Mouse (Mus musculus) liver, embryonic 14.5 days (tissue): ENCODE measurements around the gene Srarp. TPM values are rescaled to one million over a fixed set of nuclear protein-coding genes. Genes with fewer than 3 reads are reported as not detected.

Experiments used
- ATAC-seq: fragments of 200-750 bp; cut with Nextera tagmentation; 2 replicates; pipeline ENCODE4 v1.8.0; 2017; ENCODE audit warnings: moderate number of reproducible peaks, mild to moderate bottlenecking, moderate library complexity; ENCODE audit not compliant: insufficient read depth
- DNase-seq, 3 experiments: peaks; one replicate each; pipeline ENCODE4 v3.0.0-alpha.2; 2012 to 2013; ENCODE audit warnings: low read depth in 3 of 3, low spot score in 3 of 3
- H3K27ac ChIP-seq: fragments of 300-500 bp; sonication (generic); 2 replicates; pipeline ENCODE4 v1.5.1; 2014; ENCODE audit warnings: moderate library complexity, mild to moderate bottlenecking, control low read depth, inconsistent platforms
- H3K27me3 ChIP-seq: fragments of 300-500 bp; sonication (generic); 2 replicates; pipeline ENCODE4 v1.6.1; 2014; ENCODE audit warnings: mild to moderate bottlenecking, low read length, moderate library complexity; ENCODE audit not compliant: control insufficient read depth, insufficient read depth
- H3K36me3 ChIP-seq: fragments of 300-500 bp; sonication (generic); replicated peaks from 2 replicates; pipeline ENCODE4 v1.6.1; 2014; ENCODE audit warnings: low read depth; ENCODE audit not compliant: control insufficient read depth, insufficient read depth
- H3K4me1 ChIP-seq, 2 experiments: fragments of 200-500 bp in 1 of 2; fragments of 300-500 bp in 1 of 2; sonication (generic) in 1 of 2; replicated peaks; 2 replicates each; pipeline ENCODE4 v1.6.1; 2012 to 2014; ENCODE audit warnings: antibody characterized with exemption in 1 of 2, inconsistent platforms in 1 of 2, low read length in 1 of 2; ENCODE audit not compliant: control insufficient read depth in 2 of 2, insufficient read depth in 2 of 2
- H3K4me2 ChIP-seq: fragments of 300-500 bp; sonication (generic); 2 replicates; pipeline ENCODE4 v1.6.1; 2014; ENCODE audit warnings: low read depth, mild to moderate bottlenecking, control low read depth, moderate library complexity
- H3K4me3 ChIP-seq, 2 experiments: fragments of 200-500 bp in 1 of 2; fragments of 300-500 bp in 1 of 2; sonication (generic) in 1 of 2; 2 replicates each; pipeline ENCODE4 v1.5.1; 2012 to 2014; ENCODE audit warnings: low read depth in 2 of 2, low read length in 2 of 2, mild to moderate bottlenecking in 2 of 2, control low read depth in 1 of 2, inconsistent platforms in 1 of 2, moderate library complexity in 1 of 2; ENCODE audit not compliant: insufficient read depth in 1 of 2
- H3K9ac ChIP-seq: fragments of 300-500 bp; sonication (generic); replicated peaks from 2 replicates; pipeline ENCODE4 v1.6.1; 2014; ENCODE audit warnings: mild to moderate bottlenecking, control low read depth, moderate library complexity
- H3K9me3 ChIP-seq: fragments of 300-500 bp; sonication (generic); 2 replicates; pipeline ENCODE4 v1.6.1; 2016; ENCODE audit warnings: low read length, mixed read lengths; ENCODE audit not compliant: control insufficient read depth
- CTCF ChIP-seq: IDR thresholded peaks from 2 replicates; pipeline ENCODE4 v1.5.1; 2016; ENCODE audit warnings: antibody characterized with exemption, low read depth, control low read depth
- EP300 ChIP-seq: IDR thresholded peaks from 2 replicates; pipeline ENCODE4 v1.6.1; 2016; ENCODE audit warnings: antibody characterized with exemption, low read depth
- WGBS: fragments of 180-500 bp; shearing (Covaris S2); extraction: QIAGEN DNeasy Blood & Tissue Kit; methylation state at CpG from one replicate; pipeline ENCODE4 v1.1.7; 2014; ENCODE audit not compliant: insufficient replicate concordance; 5-methylcytosine and 5-hydroxymethylcytosine counted together
- polyA plus RNA-seq, 2 experiments: library from polyadenylated mRNA; depleted of rRNA in 1 of 2; stranded (reverse) in 1 of 2; unstranded in 1 of 2; fragments of >200 nt; fragmentation: Nextera tagmentation in 1 of 2; extraction: Ambion mirVana in 1 of 2; gene quantifications; 2 replicates each; pipeline versions ENCODE4 v1.2.1 to v1.2.3; 2012 to 2014

Srarp gene
- polyA plus RNA-seq, 2 experiments = not detected

DNA sequence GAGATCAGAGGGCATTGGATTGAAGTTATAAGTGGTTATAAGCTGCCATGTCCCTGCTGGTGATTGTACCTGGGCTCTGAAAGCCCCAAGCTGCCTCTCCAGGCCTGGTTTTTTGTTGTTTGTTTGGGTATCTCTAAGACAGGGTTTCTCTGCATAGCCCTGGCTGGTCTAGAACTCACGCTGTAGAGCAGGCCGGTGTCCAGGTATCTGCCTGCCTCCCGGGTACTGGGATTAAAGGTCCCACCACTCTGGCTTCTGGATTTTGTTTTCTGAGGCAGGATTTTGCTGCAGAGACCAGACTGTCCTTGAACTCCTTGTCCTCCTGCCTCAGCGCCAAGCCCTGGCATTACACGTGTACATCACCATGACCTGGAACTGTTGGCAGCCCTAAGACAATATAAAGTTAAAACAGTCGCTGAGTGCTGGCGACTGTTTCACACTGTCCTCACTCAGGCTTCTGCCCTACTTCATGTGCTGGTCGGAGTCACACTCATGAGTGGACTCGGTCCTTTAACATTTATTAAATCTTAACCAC is 16.1 kb upstream of the Srarp start:
- ATAC-seq = no peak
- no peak for DNase-seq
- no peak for TF ChIP-seq CTCF
- TF ChIP-seq EP300 = no peak
- Histone ChIP-seq H3K27me3 (no peaks in the 10 kb centered on the region), H3K9me3 (no peaks in the 10 kb centered on the region), H3K36me3 (no peaks in the 10 kb centered on the region; the same call in 1 of the 2 replicates), H3K9ac (no peak overlapping the region), H3K4me1 (no peaks in the 10 kb centered on the region), H3K27ac (no peak overlapping the region), H3K4me3 (no peak overlapping the region), H3K4me2 (no peak overlapping the region)
- WGBS = 78% methylated on average over 9 of the region's 9 CpGs

DNA sequence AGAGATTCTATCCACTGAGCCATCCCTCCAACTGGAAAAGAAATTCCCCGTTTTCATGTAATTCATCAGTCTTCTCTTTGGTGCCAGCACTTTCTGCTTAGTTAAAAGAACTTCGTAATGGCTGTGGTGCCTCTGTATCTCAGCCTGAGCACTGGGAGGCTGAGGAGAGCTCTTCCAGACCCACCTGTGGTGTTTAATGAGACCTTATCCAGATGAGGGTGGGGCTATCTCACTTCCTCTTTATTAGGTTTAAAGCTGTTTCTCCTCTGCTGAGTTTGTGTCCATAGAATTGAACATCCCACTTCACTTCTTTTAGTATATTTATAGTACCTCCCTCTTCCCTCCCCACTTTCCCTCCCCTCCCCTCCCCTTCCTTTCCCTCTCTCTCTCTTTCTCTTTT is 15.3 kb upstream of the Srarp start:
- TF ChIP-seq CTCF (no peak), EP300 (no peak)
- no peaks in the 10 kb centered on the region; the same call in 1 of the 2 replicates for H3K36me3 ChIP-seq

DNA sequence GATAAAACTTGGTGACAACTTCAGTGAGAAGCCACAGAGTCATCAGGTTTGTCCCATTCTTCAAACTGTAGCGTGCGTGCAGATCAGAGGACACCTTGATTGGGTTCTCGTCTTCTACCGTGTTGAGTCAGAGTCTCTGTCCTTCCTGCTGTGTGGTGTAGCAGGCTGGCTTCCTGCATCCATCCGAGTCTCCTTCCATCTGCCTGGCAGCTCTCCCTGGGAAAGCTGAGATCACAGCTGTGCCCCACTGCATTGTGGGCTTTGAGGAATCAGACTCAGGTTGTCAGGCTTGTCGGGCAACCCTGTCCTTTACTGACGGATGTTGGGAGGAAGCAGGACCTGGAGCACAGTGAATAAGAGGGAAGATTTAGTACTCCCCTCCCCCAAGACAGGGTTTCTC is 10.3 kb upstream of the Srarp start:
- H3K36me3 ChIP-seq = no peaks in the 10 kb centered on the region; the same call in 1 of the 2 replicates
- DNase-seq = no peak
- ATAC-seq = no peak
- H3K27ac ChIP-seq = no peak overlapping the region
- peaks cover 8 to 10% of the 10 kb centered on the region in 2 experiments for H3K4me1 ChIP-seq
- TF ChIP-seq EP300 (no peak), CTCF (no peak)
- 69% methylated on average over 7 of the region's 7 CpGs for WGBS
- H3K9ac ChIP-seq = no peak overlapping the region
- H3K4me3 ChIP-seq = no peak overlapping the region
- no peak overlapping the region for H3K4me2 ChIP-seq
- H3K27me3 ChIP-seq = no peaks in the 10 kb centered on the region
- H3K9me3 ChIP-seq = no peaks in the 10 kb centered on the region

More for the DNA sequence above, 15.3 kb upstream of the Srarp start:
- WGBS = 72% methylated on average over 2 of the region's 2 CpGs
- Histone ChIP-seq H3K4me2 (no peak overlapping the region), H3K9ac (no peak overlapping the region), H3K4me3 (no peak overlapping the region), H3K4me1 (no peaks in the 10 kb centered on the region), H3K27me3 (no peaks in the 10 kb centered on the region), H3K27ac (no peak overlapping the region), H3K9me3 (no peaks in the 10 kb centered on the region)
- DNase-seq (no peak), ATAC-seq (no peak)

DNA sequence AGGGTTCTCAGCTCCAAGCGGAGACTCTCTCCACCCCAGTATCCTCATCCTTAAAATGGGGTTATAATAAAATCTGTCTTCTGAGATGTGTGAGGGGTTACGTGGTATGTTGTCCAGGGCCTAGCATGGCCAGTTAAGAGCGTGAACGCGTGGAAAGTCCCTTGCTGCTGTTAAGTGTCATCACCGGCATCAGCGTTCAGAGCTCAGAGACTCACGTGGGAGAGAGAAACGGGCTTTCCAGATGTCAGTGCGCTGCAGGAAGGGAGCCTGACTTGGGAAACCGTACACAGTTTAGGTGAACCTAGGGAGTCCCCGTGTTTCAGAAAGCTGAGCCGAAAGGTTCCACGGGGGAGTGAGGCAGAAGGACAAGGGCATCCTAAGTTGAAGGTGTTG is 9.4 kb upstream of the Srarp start:
- Histone ChIP-seq H3K36me3 (no peaks in the 10 kb centered on the region; the same call in 1 of the 2 replicates), H3K27me3 (no peaks in the 10 kb centered on the region), H3K9ac (peak overlapping the region; percentile 92), H3K4me1 (peaks cover 8 to 10% of the 10 kb centered on the region in 2 experiments), H3K27ac (no peak overlapping the region), H3K9me3 (no peaks in the 10 kb centered on the region), H3K4me2 (peak overlapping the region; percentile 86), H3K4me3 (peak overlapping the region; percentile 80 to 99)
- ATAC-seq (no peak), DNase-seq (no peak)
- no peak for TF ChIP-seq CTCF
- TF ChIP-seq EP300 = no peak
- WGBS = 24% methylated on average over 14 of the region's 14 CpGs

DNA sequence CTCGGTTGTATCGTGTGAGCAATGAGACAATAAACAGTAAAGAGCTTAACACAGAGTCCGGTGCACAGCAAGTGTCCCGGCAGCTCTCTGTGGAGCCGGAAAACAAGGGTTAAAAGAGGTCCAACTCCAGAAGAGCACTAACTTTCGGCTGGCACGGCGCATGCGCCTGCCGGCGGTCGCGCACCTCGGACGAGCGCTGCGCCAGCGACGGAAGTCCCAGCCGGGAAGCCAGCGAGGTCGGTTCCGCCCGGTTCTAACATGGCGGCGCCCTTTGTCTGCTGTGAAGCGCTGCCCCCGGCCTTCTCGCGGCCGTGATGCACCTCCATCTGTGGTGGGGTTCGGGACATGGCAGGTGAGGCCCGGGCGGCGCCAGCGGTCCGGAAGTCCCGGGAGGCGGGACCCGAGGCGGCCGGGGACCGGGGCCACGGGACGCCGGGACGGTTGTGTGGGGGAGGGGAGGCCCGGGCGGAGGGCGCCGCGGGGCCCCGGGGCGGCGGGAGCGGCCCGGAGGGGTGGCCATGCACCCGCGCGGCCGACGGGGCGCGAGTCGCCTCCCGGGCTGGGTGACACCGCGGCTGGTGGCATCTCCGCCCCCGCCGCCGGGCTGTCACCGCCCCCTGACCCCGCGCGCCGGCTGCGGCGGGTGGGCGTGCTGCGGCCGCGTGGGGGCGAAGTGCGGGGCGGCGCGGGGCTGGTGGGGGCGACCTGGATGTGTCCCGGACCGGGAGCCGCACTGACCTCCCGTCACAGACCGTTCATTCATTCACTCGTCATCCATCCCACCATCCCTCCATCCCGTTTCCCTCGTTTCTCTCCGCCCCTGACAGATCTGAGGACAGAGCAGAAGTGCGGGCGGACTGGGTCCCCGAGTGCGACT is 8.8 kb upstream of the Srarp start, which contains the start of gene Zbtb17:
Gene Zbtb17 (plus strand): TSS at position 204 of the 877 bp plus-strand sequence.
- Histone ChIP-seq H3K9ac (peak within 1 kb of the TSS; percentile 92), H3K9me3 (no peaks in the 10 kb centered on the region), H3K4me1 (peaks cover 8 to 10% of the 10 kb centered on the region in 2 experiments), H3K27ac (peak within 1 kb of the TSS; percentile 50), H3K27me3 (no peaks in the 10 kb centered on the region), H3K4me2 (peak within 1 kb of the TSS; percentile 86), H3K4me3 (peak within 1 kb of the TSS; percentile 80 to 99), H3K36me3 (no peaks in the 10 kb centered on the region; the same call in 1 of the 2 replicates)
- ATAC-seq (peak; percentile 89), DNase-seq (peak; percentile 73 to 76 (median 74))
- TF ChIP-seq EP300 (no peak), CTCF (no peak)
- under 1% methylated on average over 81 of the region's 102 CpGs for WGBS
